Mouse (Mus musculus) midbrain, embryonic 15.5 days (tissue): ENCODE results near the gene Cars2. TPM values are rescaled to one million over a fixed set of nuclear protein-coding genes. Genes with fewer than 3 reads are reported as not detected.
"Not testable (repeated sequence)": the region's sequence is repeated elsewhere in the genome, so short reads cannot be mapped to it uniquely, and the experiment has no call there.

Experiments used
- ATAC-seq: fragments of 200-750 bp; cut with Nextera tagmentation; replicated peaks from 2 replicates; pipeline ENCODE4 v1.8.0; 2017; ENCODE audit warnings: moderate TSS enrichment
- H3K27ac ChIP-seq: fragments of 300-500 bp; sonication (generic); 2 replicates; pipeline ENCODE4 v1.5.1; 2015; ENCODE audit warnings: mild to moderate bottlenecking, inconsistent platforms
- H3K27me3 ChIP-seq: fragments of 300-500 bp; sonication (generic); replicated peaks from 2 replicates; pipeline ENCODE4 v1.6.1; 2015; ENCODE audit warnings: inconsistent platforms
- H3K36me3 ChIP-seq: fragments of 300-500 bp; sonication (generic); replicated peaks from 2 replicates; pipeline ENCODE4 v1.6.1; 2015; ENCODE audit warnings: inconsistent platforms
- H3K4me1 ChIP-seq: fragments of 300-500 bp; sonication (generic); 2 replicates; pipeline ENCODE4 v1.6.1; 2015; ENCODE audit warnings: inconsistent platforms
- H3K4me2 ChIP-seq: fragments of 300-500 bp; sonication (generic); 2 replicates; pipeline ENCODE4 v1.6.1; 2015; ENCODE audit warnings: inconsistent platforms, mild to moderate bottlenecking, moderate library complexity
- H3K4me3 ChIP-seq: fragments of 300-500 bp; sonication (generic); 2 replicates; pipeline ENCODE4 v1.5.1; 2015; ENCODE audit warnings: mild to moderate bottlenecking, inconsistent platforms
- H3K9ac ChIP-seq: fragments of 300-500 bp; sonication (generic); 2 replicates; pipeline ENCODE4 v1.6.1; 2015; ENCODE audit warnings: mild to moderate bottlenecking, inconsistent platforms
- H3K9me3 ChIP-seq: fragments of 300-500 bp; sonication (generic); 2 replicates; pipeline ENCODE4 v1.6.1; 2016; ENCODE audit warnings: inconsistent platforms
- WGBS: fragments of 180-500 bp; shearing (Covaris S2); methylation state at CpG from one replicate; pipeline ENCODE4 v1.1.7; 2015; ENCODE audit warnings: mixed read lengths; 5-methylcytosine and 5-hydroxymethylcytosine counted together
- polyA plus RNA-seq: library from polyadenylated mRNA; unstranded; fragments of >200 nt; fragmentation: Nextera tagmentation; extraction: Ambion mirVana; gene quantifications from 2 replicates; pipeline ENCODE4 v1.2.1, GENCODE M21; 2015

Cars2 gene
- polyA plus RNA-seq, 1 experiment from 2014 or later, result 21.7 TPM

DNA sequence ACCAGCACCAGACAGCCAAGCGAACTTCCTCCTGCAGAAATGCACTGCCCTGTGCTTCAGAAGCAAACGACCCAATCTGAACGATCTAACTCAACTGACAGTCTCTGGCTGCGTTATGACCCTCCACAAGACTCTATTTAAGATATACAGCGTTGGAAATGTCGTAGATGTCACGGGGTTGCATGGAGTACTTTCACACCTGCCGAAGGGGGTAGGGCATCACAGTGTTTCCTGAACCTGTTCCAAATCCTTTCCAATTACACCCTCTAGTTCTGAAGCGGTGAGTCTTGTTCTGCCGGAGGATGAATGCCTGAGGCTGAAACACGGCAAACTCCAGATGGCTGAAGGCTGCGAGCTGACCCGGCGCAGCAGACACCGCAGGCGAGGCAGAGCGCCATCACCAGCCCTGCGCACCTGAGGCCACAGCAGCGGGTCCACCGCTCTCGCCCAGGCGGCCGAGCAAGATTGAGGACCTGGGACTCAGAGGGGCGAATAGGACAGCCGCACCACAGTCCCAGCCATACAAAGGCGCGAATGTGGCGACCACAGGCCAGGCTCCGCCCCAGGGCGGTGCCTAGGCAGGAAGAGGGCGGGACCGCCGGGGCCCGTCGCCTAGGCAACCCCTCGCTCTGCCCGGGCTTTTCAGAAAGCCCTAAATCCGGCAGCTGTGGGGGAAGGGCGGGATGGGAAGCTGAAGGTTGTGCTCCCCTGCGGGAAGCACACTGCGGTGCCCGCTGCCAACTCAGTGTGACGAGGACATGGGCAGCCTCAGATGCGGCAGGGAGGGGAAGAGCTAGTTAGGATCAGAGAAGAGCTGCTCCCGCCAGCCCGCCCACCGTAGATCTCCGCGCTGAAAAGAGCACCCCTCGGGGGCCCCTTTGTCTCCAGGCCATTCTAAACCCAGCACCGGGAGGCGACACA, 4.5 kb upstream of the Cars2 start, which contains the start of gene Ing1:
TSS of gene Ing1 (plus strand) at position 773 of the 921 bp plus-strand sequence.
- under 1% methylated on average over 52 of the region's 52 CpGs for WGBS
- Histone ChIP-seq H3K4me2 (peak within 1 kb of the TSS; percentile 74), H3K9me3 (no peaks in the 10 kb centered on the region), H3K4me1 (peaks cover 35% of the 10 kb centered on the region), H3K36me3 (no peaks in the 10 kb centered on the region), H3K27me3 (no peaks in the 10 kb centered on the region), H3K27ac (peak within 1 kb of the TSS; percentile 100), H3K9ac (peak within 1 kb of the TSS; percentile 87), H3K4me3 (peak within 1 kb of the TSS; percentile 93)
- peak; percentile 89 for ATAC-seq

DNA sequence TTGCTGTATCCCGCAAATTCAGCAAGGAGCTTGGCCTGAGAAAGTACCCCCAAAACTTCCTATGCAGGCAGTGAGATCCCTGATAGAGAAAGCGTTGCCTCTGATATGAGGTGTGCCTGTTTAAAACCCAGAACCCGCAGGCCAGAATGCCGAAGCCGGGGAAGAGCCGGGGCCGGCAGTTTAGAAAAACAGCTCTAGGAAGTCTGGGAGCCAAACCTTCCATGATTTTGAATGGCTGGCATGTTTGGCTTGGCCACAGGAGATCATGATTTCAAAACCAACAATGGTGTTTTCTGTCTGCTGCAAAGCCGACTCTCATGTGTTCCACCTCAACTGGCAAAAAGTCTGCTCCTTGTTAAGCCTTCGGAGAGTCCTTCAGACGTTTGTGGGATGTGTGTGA, 1.8 kb upstream of the Cars2 start:
- Histone ChIP-seq H3K27me3 (no peaks in the 10 kb centered on the region), H3K4me2 (no peak overlapping the region), H3K4me3 (no peak overlapping the region), H3K4me1 (peaks cover 26% of the 10 kb centered on the region), H3K36me3 (no peaks in the 10 kb centered on the region), H3K9me3 (no peaks in the 10 kb centered on the region), H3K9ac (no peak overlapping the region), H3K27ac (no peak overlapping the region)
- WGBS, result 86% methylated on average over 10 of the region's 10 CpGs
- no peak for ATAC-seq

DNA sequence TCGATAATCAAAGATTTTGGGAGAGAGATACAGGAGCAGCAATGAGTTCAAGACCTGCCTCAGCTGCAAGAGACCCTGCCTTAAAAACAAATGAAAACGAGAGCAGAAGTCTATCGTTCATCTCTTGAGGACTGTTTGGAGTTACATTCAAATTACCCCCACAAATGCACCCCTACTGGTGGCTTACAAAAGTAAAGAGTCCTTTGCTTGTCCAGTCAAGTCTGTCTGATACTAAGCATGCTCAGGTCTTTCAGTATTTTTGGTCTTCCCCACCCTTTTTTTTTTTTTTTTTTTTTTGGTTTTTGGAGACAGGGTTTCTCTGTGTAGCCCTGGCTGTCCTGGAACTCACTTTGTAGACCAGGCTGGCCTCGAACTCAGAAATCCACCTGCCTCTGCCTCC, 914 bp upstream of the Cars2 start:
- ATAC-seq, H3K9me3 ChIP-seq, H3K9ac ChIP-seq, H3K27me3 ChIP-seq, H3K4me2 ChIP-seq, H3K4me3 ChIP-seq, H3K27ac ChIP-seq, H3K36me3 ChIP-seq: not testable (repeated sequence)
- 82% methylated on average over 4 of the region's 4 CpGs for WGBS
- H3K4me1 ChIP-seq, result peaks cover 26% of the 10 kb centered on the region

- no peaks in the 10 kb centered on the region for H3K27me3 ChIP-seq
- H3K27ac ChIP-seq, result peak overlapping the region; percentile 92
- peak overlapping the region; percentile 96; the same call in 1 of the 2 replicates for H3K9ac ChIP-seq
- no peaks in the 10 kb centered on the region for H3K36me3 ChIP-seq
- H3K9me3 ChIP-seq, result no peaks in the 10 kb centered on the region
- peaks cover 26% of the 10 kb centered on the region for H3K4me1 ChIP-seq
- 19% methylated on average over 7 of the region's 7 CpGs for WGBS
- peak overlapping the region; percentile 94 for H3K4me3 ChIP-seq
- H3K4me2 ChIP-seq, result peak overlapping the region; percentile 85
- no peak for ATAC-seq
These were observed 877 bp downstream of the Cars2 start for GRCm38 (mm10) chr8:11549706-11550105.

DNA sequence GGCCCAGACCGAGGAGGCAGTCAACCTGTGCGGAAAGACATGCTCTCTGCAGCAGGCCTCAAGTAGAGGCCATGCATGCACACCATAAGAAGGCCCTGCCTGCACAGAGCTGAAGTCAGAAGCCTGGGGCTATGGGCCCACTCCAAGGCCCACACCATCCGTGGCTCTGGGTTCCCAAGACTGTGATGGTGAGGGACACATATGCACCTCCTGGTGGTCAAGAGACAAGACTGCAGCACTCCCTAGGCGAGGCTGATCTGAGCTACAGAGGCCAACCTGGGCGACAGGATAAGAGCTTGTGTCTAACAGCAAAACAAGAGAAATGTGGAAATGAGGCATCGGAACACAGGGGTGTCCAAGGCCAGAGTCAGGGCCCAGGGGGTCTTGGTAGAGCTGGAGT, 3.5 kb downstream of the Cars2 start:
- H3K9me3 ChIP-seq, result no peaks in the 10 kb centered on the region
- ATAC-seq, result no peak
- H3K27ac ChIP-seq, result no peak overlapping the region
- H3K27me3 ChIP-seq, result no peaks in the 10 kb centered on the region
- H3K36me3 ChIP-seq, result no peaks in the 10 kb centered on the region
- 59% methylated on average over 6 of the region's 6 CpGs for WGBS
- H3K4me1 ChIP-seq, result peaks cover 14% of the 10 kb centered on the region
- H3K4me3 ChIP-seq, result no peak overlapping the region
- H3K4me2 ChIP-seq, result no peak overlapping the region
- H3K9ac ChIP-seq, result no peak overlapping the region

GRCm38 (mm10) chr8:11544386-11544785, 6.2 kb downstream of the Cars2 start:
- H3K9me3 ChIP-seq, result no peaks in the 10 kb centered on the region
- peaks cover under 1% of the 10 kb centered on the region; the same call in 1 of the 2 replicates for H3K4me1 ChIP-seq
- H3K36me3 ChIP-seq, result peaks cover 6% of the 10 kb centered on the region; the same call in 1 of the 2 replicates
- no peak overlapping the region for H3K4me2 ChIP-seq
- no peak overlapping the region for H3K27ac ChIP-seq
- 47% methylated on average over 3 of the region's 3 CpGs for WGBS
- H3K27me3 ChIP-seq, result no peaks in the 10 kb centered on the region
- ATAC-seq, result no peak
- H3K4me3 ChIP-seq, result no peak overlapping the region
- no peak overlapping the region for H3K9ac ChIP-seq

GRCm38 (mm10) chr8:11542866-11543265, 7.7 kb downstream of the Cars2 start:
- H3K4me3 ChIP-seq, result no peak overlapping the region

GRCm38 (mm10) chr8:11542031-11542430, 8.6 kb downstream of the Cars2 start:
- no peaks in the 10 kb centered on the region for H3K4me1 ChIP-seq
- no peak for ATAC-seq

More at GRCm38 (mm10) chr8:11542866-11543265, 7.7 kb downstream of the Cars2 start:
- H3K9ac ChIP-seq, result no peak overlapping the region
- H3K4me2 ChIP-seq, result no peak overlapping the region
- H3K4me1 ChIP-seq, result no peaks in the 10 kb centered on the region
- no peaks in the 10 kb centered on the region for H3K27me3 ChIP-seq
- ATAC-seq, result no peak
- peaks cover 6% of the 10 kb centered on the region; the same call in 1 of the 2 replicates for H3K36me3 ChIP-seq
- H3K27ac ChIP-seq, result no peak overlapping the region
- WGBS, result 89% methylated on average over 4 of the region's 4 CpGs
- no peaks in the 10 kb centered on the region for H3K9me3 ChIP-seq

DNA sequence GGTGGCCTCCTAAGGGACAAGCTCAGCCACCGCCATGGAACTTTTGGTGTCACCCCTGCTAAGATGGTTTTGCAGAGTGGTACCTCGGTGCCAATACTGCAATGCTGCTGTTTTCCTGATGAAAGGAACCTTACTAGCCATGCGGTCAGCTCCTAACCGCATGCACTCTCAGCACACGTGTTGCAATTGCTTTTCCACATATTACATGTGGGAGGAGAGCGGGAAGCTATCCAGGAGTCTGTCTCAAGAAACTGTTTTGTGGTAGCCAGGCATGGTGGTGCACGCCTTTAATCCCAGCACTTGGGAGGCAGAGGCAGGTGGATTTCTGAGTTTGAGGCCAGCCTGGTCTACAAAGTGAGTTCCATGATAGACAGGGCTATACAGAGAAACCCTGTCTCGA, 10.4 kb downstream of the Cars2 start:
- no peak overlapping the region for H3K4me3 ChIP-seq
- H3K4me2 ChIP-seq, result no peak overlapping the region
- H3K9ac ChIP-seq, result no peak overlapping the region
- H3K27me3 ChIP-seq, result no peaks in the 10 kb centered on the region
- WGBS, result 95% methylated on average over 8 of the region's 8 CpGs
- no peak overlapping the region for H3K27ac ChIP-seq
- H3K36me3 ChIP-seq, result peaks cover 6% of the 10 kb centered on the region; the same call in 1 of the 2 replicates
- H3K4me1 ChIP-seq, result 0 out of 2 replicates have a peak, but pooled peaks cover under 1% of the 10 kb centered on the region
- no peak for ATAC-seq
- no peaks in the 10 kb centered on the region for H3K9me3 ChIP-seq

More at GRCm38 (mm10) chr8:11542031-11542430, 8.6 kb downstream of the Cars2 start:
- Histone ChIP-seq H3K27me3 (no peaks in the 10 kb centered on the region), H3K36me3 (peaks cover 6% of the 10 kb centered on the region; the same call in 1 of the 2 replicates), H3K9me3 (no peaks in the 10 kb centered on the region), H3K9ac (no peak overlapping the region), H3K4me2 (no peak overlapping the region), H3K27ac (no peak overlapping the region), H3K4me3 (no peak overlapping the region)
- 94% methylated on average over 12 of the region's 12 CpGs for WGBS

DNA sequence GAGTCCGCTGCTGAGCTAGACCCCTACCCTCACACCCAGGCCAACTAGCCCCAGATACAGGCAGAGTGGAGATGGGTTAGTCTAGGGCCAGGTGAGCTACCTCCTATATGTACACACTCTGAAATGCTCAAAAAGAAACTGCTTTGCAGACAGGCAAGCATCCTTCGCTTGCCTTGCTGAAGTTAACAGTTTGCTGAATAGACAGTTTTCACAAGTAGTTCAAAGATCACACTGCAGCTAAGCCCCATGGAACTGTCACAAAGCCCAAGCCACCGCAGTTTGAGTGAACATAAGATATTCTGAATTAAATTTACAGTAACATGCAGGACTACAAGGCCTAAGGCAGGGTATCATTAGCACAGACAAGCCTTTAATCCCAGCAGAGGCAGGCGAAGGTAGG, 11.5 kb downstream of the Cars2 start:
- WGBS, result 93% methylated on average over 4 of the region's 4 CpGs
- peaks cover 6% of the 10 kb centered on the region; the same call in 1 of the 2 replicates for H3K36me3 ChIP-seq
- no peaks in the 10 kb centered on the region for H3K9me3 ChIP-seq
- ATAC-seq, result no peak
- peaks cover 6% of the 10 kb centered on the region; the same call in 1 of the 2 replicates for H3K4me1 ChIP-seq
- no peak overlapping the region for H3K4me3 ChIP-seq
- no peak overlapping the region for H3K9ac ChIP-seq
- H3K27ac ChIP-seq, result no peak overlapping the region
- H3K27me3 ChIP-seq, result no peaks in the 10 kb centered on the region
- no peak overlapping the region for H3K4me2 ChIP-seq

DNA sequence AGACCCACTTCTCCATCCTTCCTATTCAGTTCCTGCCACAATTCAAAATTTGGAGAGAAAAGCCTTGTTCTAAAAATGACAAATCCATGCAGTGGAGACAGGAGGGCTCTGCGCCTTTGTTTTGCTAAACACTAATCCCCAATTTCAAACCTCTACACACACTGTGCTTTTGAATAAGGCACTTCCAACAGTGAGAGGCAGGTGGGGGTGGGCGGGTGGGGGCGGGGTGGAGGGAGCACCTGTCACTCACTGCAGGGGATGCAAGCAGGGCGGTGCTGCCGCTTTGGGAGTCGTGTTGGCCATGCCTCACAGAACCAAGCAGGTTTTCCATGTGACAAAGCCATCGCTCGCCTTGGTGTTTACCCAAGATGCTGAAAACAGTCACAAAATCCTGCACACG, 16.1 kb downstream of the Cars2 start:
- H3K27me3 ChIP-seq, result no peaks in the 10 kb centered on the region
- no peak overlapping the region for H3K4me3 ChIP-seq
- ATAC-seq, result no peak
- 25% methylated on average over 9 of the region's 9 CpGs for WGBS
- peaks cover 6% of the 10 kb centered on the region; the same call in 1 of the 2 replicates for H3K4me1 ChIP-seq
- H3K4me2 ChIP-seq, result no peak overlapping the region
- no peaks in the 10 kb centered on the region; the same call in 1 of the 2 replicates for H3K36me3 ChIP-seq
- H3K9ac ChIP-seq, result no peak overlapping the region
- no peaks in the 10 kb centered on the region for H3K9me3 ChIP-seq
- H3K27ac ChIP-seq, result no peak overlapping the region

DNA sequence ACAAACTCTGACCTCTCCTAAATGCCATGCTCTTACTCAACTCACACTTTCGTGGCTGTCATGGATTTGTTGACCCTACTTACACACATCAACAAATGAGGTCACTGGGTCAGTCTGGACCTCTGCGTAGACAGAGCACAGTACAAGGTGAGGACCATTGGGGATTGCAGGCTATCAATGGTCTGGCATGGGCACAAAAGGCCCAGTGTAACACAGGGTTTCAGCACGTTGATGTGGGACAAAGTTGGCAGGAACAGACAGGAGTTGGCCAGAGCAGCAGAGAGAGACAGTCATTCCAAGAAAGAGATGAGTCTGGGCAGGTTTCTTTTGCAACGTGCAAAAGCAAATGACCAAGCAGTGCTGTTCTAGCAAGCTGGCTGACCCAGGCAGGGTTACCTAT, 19.7 kb downstream of the Cars2 start:
- Histone ChIP-seq H3K27me3 (no peaks in the 10 kb centered on the region), H3K9ac (no peak overlapping the region), H3K4me3 (no peak overlapping the region), H3K27ac (no peak overlapping the region), H3K36me3 (no peaks in the 10 kb centered on the region; the same call in 1 of the 2 replicates), H3K4me2 (no peak overlapping the region), H3K9me3 (no peaks in the 10 kb centered on the region), H3K4me1 (peaks cover 6% of the 10 kb centered on the region; the same call in 1 of the 2 replicates)
- no peak for ATAC-seq
- WGBS, result 65% methylated on average over 4 of the region's 4 CpGs
